Mouse (Mus musculus): Measurements from ENCODE around the gene St8sia1. TPM values are rescaled to one million over a fixed set of nuclear protein-coding genes. Genes with fewer than 3 reads are reported as not detected.
A peak's percentile ranks its signal among the peaks of the same experiment; 100 is the strongest.

St8sia1 gene
- polyA plus RNA-seq, 2 experiments: 0.93 to 1.3 TPM

DNA sequence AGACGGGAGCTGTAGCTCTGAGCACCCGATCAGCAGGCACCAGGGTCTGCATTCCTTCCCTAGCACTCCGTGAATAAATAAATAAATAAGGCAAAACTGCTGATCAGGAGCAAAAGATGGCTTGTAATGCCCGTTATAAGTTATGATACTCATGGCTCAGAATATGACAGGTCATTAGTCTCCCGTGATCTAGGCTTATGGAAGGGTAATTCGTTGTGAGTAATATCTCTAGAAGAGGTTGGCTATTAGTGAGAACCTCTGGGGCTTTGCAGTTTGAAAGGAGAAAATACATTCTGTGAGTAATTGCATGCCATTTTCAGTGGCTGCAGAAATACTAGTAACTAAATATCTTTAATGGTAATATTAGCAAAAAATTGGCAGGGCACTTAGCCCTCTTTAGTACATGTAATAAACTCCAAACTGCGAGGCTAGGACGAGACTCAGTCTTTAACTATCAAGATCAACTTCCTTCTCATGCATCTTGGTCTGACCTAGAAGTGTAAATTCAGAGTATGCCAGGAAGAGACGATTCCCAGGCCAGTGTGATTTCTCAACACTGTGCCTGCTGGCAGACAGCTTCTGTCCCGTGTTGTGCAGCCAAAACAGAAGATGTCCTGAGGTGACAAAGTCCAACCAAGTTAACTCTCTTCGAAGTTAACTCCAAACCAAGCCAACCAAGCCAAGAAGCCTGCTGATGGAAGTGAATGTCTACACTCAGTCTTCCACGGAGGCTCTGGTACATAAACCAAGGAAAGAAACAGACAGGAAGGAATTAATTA lies 34.2 kb upstream of the St8sia1 start:
- Histone ChIP-seq H3K27me3 (ENCODE audit: control insufficient read depth, insufficient read depth, low read length) (no peaks in the 10 kb centered on the region), H3K4me2 (replicated peaks; ENCODE audit: low read depth, low read length, severe bottlenecking) (no peak overlapping the region), H3K9ac (ENCODE audit: low read depth, low read length, severe bottlenecking) (no peak overlapping the region), H3K4me3 (replicated peaks; ENCODE audit: low read length) (no peak overlapping the region), H3K4me1 (ENCODE audit: control insufficient read depth, insufficient read depth, low read length) (peaks cover 4% of the 10 kb centered on the region), H3K9me3 (ENCODE audit: control insufficient read depth, low read length) (no peaks in the 10 kb centered on the region), H3K36me3 (ENCODE audit: control insufficient read depth, insufficient read depth, low read length) (no peaks in the 10 kb centered on the region), H3K27ac (replicated peaks; ENCODE audit: low read depth, low read length) (no peak overlapping the region)
- ATAC-seq (ENCODE audit: low FRiP score, low read depth) (no peak), DNase-seq (ENCODE audit: low spot score) (no peak)
- 52% methylated on average over 12 of the region's 12 CpGs for WGBS
- TF ChIP-seq POLR2A (IDR thresholded peaks at IDR 0.05; ENCODE audit: borderline replicate concordance, extremely low read depth, insufficient read depth, insufficient read length): no peak

GRCm38 (mm10) chr6:142996887-142997286 lies 32.6 kb upstream of the St8sia1 start:
- no peak for TF ChIP-seq POLR2A (IDR thresholded peaks at IDR 0.05; ENCODE audit: borderline replicate concordance, extremely low read depth, insufficient read depth, insufficient read length)
- Histone ChIP-seq H3K27ac (replicated peaks; ENCODE audit: low read depth, low read length) (no peak overlapping the region), H3K9ac (ENCODE audit: low read depth, low read length, severe bottlenecking) (no peak overlapping the region), H3K27me3 (ENCODE audit: control insufficient read depth, insufficient read depth, low read length) (no peaks in the 10 kb centered on the region), H3K4me2 (replicated peaks; ENCODE audit: low read depth, low read length, severe bottlenecking) (no peak overlapping the region), H3K4me3 (replicated peaks; ENCODE audit: low read length) (no peak overlapping the region), H3K36me3 (ENCODE audit: control insufficient read depth, insufficient read depth, low read length) (no peaks in the 10 kb centered on the region), H3K4me1 (ENCODE audit: control insufficient read depth, insufficient read depth, low read length) (peaks cover 4% of the 10 kb centered on the region), H3K9me3 (ENCODE audit: control insufficient read depth, low read length) (no peaks in the 10 kb centered on the region)
- ATAC-seq (ENCODE audit: low FRiP score, low read depth) (no peak), DNase-seq (ENCODE audit: low spot score) (no peak)
- 76% methylated on average over 3 of the region's 3 CpGs for WGBS

DNA sequence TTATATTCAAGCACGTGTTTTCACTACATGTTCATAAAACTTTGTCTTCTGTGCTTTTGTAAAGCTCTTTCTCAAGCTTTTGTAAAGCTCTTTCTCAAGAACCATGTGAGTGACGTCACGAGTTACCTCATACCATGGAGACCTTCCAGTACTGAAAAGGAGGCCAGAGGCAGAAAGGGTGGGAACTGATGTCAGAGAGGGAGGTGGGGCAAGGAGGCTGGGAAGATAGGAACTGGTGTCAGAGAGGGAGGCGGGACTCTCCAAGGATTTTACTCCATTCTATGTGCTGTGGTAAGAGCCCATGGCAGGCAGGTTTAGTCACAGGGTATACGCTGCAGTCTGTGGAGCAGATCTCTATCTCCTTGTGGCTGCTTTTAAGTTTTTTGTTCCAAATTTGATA lies 31.3 kb upstream of the St8sia1 start:
- DNase-seq (ENCODE audit: low spot score): no peak

DNA sequence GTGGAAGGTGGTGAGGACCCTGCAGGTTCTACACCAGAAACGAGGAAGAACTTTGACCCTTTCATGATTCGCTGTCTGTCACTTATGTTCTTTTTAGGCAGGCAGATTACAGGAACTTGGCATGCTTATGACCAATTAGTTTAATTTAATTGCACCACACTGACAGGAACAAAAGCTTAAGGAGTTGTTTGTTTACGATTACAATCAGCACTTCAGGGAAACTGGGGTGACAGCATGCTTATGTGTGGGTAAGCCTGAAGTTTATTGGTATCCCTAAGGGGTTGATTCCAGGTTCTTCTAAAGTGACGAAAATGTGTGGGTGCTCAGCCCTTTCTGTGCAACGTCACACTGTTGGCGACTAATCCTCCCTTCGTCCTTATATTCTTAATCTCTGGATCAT lies 30.6 kb upstream of the St8sia1 start:
- no peak for TF ChIP-seq POLR2A (IDR thresholded peaks at IDR 0.05; ENCODE audit: borderline replicate concordance, extremely low read depth, insufficient read depth, insufficient read length)

More for the DNA sequence above, 31.3 kb upstream of the St8sia1 start:
- ATAC-seq (ENCODE audit: low FRiP score, low read depth): no peak
- TF ChIP-seq POLR2A (IDR thresholded peaks at IDR 0.05; ENCODE audit: borderline replicate concordance, extremely low read depth, insufficient read depth, insufficient read length): no peak
- Histone ChIP-seq H3K36me3 (ENCODE audit: control insufficient read depth, insufficient read depth, low read length) (no peaks in the 10 kb centered on the region), H3K4me1 (ENCODE audit: control insufficient read depth, insufficient read depth, low read length) (peaks cover 4% of the 10 kb centered on the region), H3K4me3 (replicated peaks; ENCODE audit: low read length) (no peak overlapping the region), H3K4me2 (replicated peaks; ENCODE audit: low read depth, low read length, severe bottlenecking) (no peak overlapping the region), H3K9me3 (ENCODE audit: control insufficient read depth, low read length) (no peaks in the 10 kb centered on the region), H3K27ac (replicated peaks; ENCODE audit: low read depth, low read length) (no peak overlapping the region), H3K27me3 (ENCODE audit: control insufficient read depth, insufficient read depth, low read length) (no peaks in the 10 kb centered on the region), H3K9ac (ENCODE audit: low read depth, low read length, severe bottlenecking) (no peak overlapping the region)
- 62% methylated on average over 5 of the region's 5 CpGs for WGBS

DNA sequence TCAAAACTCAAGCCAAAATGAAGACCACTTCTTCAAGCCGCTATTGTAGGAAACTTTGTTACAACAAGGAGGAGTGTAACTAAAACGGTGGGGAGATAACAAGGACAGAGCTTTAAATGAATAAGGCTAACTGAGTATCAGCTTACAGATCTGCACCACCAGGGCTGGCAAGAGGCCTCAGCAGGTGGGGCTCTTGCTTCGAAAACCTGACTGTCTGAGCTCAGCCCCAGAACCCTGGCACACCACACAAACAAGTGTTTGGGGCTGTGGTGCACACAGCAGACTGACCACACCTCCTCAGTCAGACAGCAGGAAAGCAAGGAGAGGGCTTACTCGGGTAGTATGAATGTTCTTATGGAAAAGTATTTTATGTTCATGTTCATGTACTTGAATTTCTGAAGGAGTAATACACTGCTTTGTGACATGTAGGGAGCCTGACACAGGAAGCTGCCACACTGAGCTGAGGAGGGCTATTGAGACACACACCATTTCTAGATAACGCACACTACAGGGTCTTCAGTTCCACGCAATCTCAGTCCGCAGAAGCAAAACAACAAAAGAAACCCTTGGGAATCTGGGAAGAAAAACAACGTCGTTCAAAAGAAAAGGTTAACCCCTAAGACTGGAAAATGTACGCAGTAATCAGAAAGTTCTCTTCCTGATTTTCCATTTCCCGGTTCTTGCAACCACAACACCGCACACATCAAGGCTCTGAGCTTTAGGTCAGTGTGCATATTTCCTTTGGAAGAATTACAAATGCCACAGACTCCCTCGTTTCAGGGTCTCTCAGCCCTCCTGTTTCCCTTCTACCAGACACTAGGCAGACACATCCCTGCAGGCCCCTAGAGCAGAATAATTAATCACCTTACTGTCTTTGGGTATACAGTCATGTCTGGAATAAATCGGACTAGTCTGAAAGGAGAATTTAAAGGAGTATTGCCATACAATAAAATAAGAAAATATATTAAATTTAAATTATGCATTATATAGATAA lies 29.8 kb upstream of the St8sia1 start:
- Histone ChIP-seq H3K27me3 (ENCODE audit: control insufficient read depth, insufficient read depth, low read length) (no peaks in the 10 kb centered on the region), H3K4me3 (replicated peaks; ENCODE audit: low read length) (no peak overlapping the region), H3K4me1 (ENCODE audit: control insufficient read depth, insufficient read depth, low read length) (peaks cover 4% of the 10 kb centered on the region), H3K4me2 (replicated peaks; ENCODE audit: low read depth, low read length, severe bottlenecking) (0 out of 2 replicates have a peak overlapping the region, but pooled peaks have one; percentile 8), H3K9ac (ENCODE audit: low read depth, low read length, severe bottlenecking) (peak overlapping the region; percentile 7; the same call in 1 of the 2 replicates), H3K9me3 (ENCODE audit: control insufficient read depth, low read length) (no peaks in the 10 kb centered on the region), H3K36me3 (ENCODE audit: control insufficient read depth, insufficient read depth, low read length) (no peaks in the 10 kb centered on the region), H3K27ac (replicated peaks; ENCODE audit: low read depth, low read length) (no peak overlapping the region)
- no peak for TF ChIP-seq POLR2A (IDR thresholded peaks at IDR 0.05; ENCODE audit: borderline replicate concordance, extremely low read depth, insufficient read depth, insufficient read length)
- DNase-seq (ENCODE audit: low spot score) (no peak), ATAC-seq (ENCODE audit: low FRiP score, low read depth) (peak; percentile 25; the same call in 1 of the 2 replicates)
- WGBS: 26% methylated on average over 14 of the region's 14 CpGs

More for the DNA sequence above, 30.6 kb upstream of the St8sia1 start:
- 34% methylated on average over 7 of the region's 7 CpGs for WGBS
- Histone ChIP-seq H3K9ac (ENCODE audit: low read depth, low read length, severe bottlenecking) (no peak overlapping the region), H3K27me3 (ENCODE audit: control insufficient read depth, insufficient read depth, low read length) (no peaks in the 10 kb centered on the region), H3K9me3 (ENCODE audit: control insufficient read depth, low read length) (no peaks in the 10 kb centered on the region), H3K4me2 (replicated peaks; ENCODE audit: low read depth, low read length, severe bottlenecking) (no peak overlapping the region), H3K4me3 (replicated peaks; ENCODE audit: low read length) (no peak overlapping the region), H3K4me1 (ENCODE audit: control insufficient read depth, insufficient read depth, low read length) (peaks cover 4% of the 10 kb centered on the region), H3K27ac (replicated peaks; ENCODE audit: low read depth, low read length) (no peak overlapping the region), H3K36me3 (ENCODE audit: control insufficient read depth, insufficient read depth, low read length) (no peaks in the 10 kb centered on the region)
- DNase-seq (ENCODE audit: low spot score) (no peak), ATAC-seq (ENCODE audit: low FRiP score, low read depth) (no peak)
